Mouse (Mus musculus) neural tube, embryonic 12.5 days (tissue): ENCODE results near the gene Epn2. TPM values are rescaled to one million over a fixed set of nuclear protein-coding genes. Genes with fewer than 3 reads are reported as not detected.

Source experiments
- ATAC-seq: fragments of 200-750 bp; cut with Nextera tagmentation; 2 replicates; pipeline ENCODE4 v1.8.0; 2017; ENCODE audit warnings: low read depth, mild to moderate bottlenecking, moderate TSS enrichment, moderate library complexity; ENCODE audit not compliant: low FRiP score
- H3K27ac ChIP-seq: fragments of 300-500 bp; sonication (generic); 2 replicates; pipeline ENCODE4 v1.5.1; 2016
- H3K27me3 ChIP-seq: fragments of 300-500 bp; sonication (generic); replicated peaks from 2 replicates; pipeline ENCODE4 v1.6.1; 2016; ENCODE audit warnings: mild to moderate bottlenecking
- H3K36me3 ChIP-seq: fragments of 300-500 bp; sonication (generic); 2 replicates; pipeline ENCODE4 v1.6.1; 2016; ENCODE audit warnings: mild to moderate bottlenecking
- H3K4me1 ChIP-seq: fragments of 300-500 bp; sonication (generic); 2 replicates; pipeline ENCODE4 v1.6.1; 2016
- H3K4me2 ChIP-seq: fragments of 300-500 bp; sonication (generic); replicated peaks from 2 replicates; pipeline ENCODE4 v1.6.1; 2016; ENCODE audit warnings: mild to moderate bottlenecking
- H3K4me3 ChIP-seq: fragments of 300-500 bp; sonication (generic); 2 replicates; pipeline ENCODE4 v1.5.1; 2016
- H3K9ac ChIP-seq: fragments of 300-500 bp; sonication (generic); 2 replicates; pipeline ENCODE4 v1.6.1; 2016; ENCODE audit warnings: mild to moderate bottlenecking
- H3K9me3 ChIP-seq: fragments of 300-500 bp; sonication (generic); 2 replicates; pipeline ENCODE4 v1.6.1; 2016; ENCODE audit warnings: mild to moderate bottlenecking
- WGBS: fragments of 180-500 bp; shearing (Covaris S2); methylation state at CpG from one replicate; pipeline ENCODE4 v1.1.7; 2016; 5-methylcytosine and 5-hydroxymethylcytosine counted together
- polyA plus RNA-seq: library from polyadenylated mRNA; unstranded; fragments of >200 nt; fragmentation: Nextera tagmentation; extraction: Ambion mirVana; gene quantifications from 2 replicates; pipeline ENCODE4 v1.2.1, GENCODE M21; 2016

Gene Epn2
- polyA plus RNA-seq, 1 experiment from 2014 or later: 43.8 TPM

- no peaks in the 10 kb centered on the region for H3K36me3 ChIP-seq
- H3K9me3 ChIP-seq: no peaks in the 10 kb centered on the region
- H3K9ac ChIP-seq: no peak overlapping the region
- WGBS: 91% methylated on average over 5 of the region's 5 CpGs
- H3K4me3 ChIP-seq: no peak overlapping the region
- H3K4me2 ChIP-seq: no peak overlapping the region
- H3K27me3 ChIP-seq: no peaks in the 10 kb centered on the region
- ATAC-seq: no peak
- no peaks in the 10 kb centered on the region for H3K4me1 ChIP-seq
- H3K27ac ChIP-seq: no peak overlapping the region
These were observed 17.1 kb downstream of the Epn2 start for GRCm38 (mm10) chr11:61562421-61562820.

- ATAC-seq: no peak
- no peak overlapping the region for H3K4me2 ChIP-seq
- no peaks in the 10 kb centered on the region for H3K27me3 ChIP-seq
- no peak overlapping the region for H3K9ac ChIP-seq
- WGBS: 94% methylated on average over 5 of the region's 5 CpGs
- no peaks in the 10 kb centered on the region for H3K36me3 ChIP-seq
- H3K27ac ChIP-seq: no peak overlapping the region
- no peak overlapping the region for H3K4me3 ChIP-seq
- H3K4me1 ChIP-seq: no peaks in the 10 kb centered on the region
- H3K9me3 ChIP-seq: no peaks in the 10 kb centered on the region
These were observed 19.9 kb downstream of the Epn2 start for GRCm38 (mm10) chr11:61559572-61559971.

- no peak overlapping the region for H3K27ac ChIP-seq
- no peak overlapping the region for H3K4me2 ChIP-seq
- H3K4me1 ChIP-seq: no peaks in the 10 kb centered on the region
- no peak overlapping the region for H3K9ac ChIP-seq
- 77% methylated on average over 3 of the region's 3 CpGs for WGBS
- no peak overlapping the region for H3K4me3 ChIP-seq
- H3K9me3 ChIP-seq: no peaks in the 10 kb centered on the region
- ATAC-seq: no peak
- no peaks in the 10 kb centered on the region for H3K36me3 ChIP-seq
- no peaks in the 10 kb centered on the region for H3K27me3 ChIP-seq
These were observed 26.3 kb downstream of the Epn2 start for GRCm38 (mm10) chr11:61553015-61553754.

DNA sequence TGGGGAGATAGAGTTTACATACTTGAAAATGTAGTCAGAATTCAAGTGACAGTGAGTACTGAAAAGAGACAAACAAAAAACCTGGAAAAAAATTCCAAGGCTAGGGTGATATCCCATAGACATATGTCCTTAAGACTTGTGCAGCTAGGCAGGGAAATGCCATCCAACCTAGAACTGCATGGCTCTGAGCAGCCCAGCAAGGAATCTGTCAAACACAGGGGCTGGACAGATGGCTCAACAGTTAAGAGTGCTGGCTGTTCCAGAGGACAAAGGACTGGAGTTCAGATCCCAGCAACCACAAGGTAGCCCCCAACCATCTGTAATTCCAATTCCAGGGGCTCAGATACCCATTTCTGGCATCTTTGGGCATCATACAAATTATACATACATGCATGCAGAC, 28.9 kb downstream of the Epn2 start:
- no peak for ATAC-seq
- H3K9ac ChIP-seq: no peak overlapping the region
- no peaks in the 10 kb centered on the region for H3K4me1 ChIP-seq
- no peak overlapping the region for H3K4me3 ChIP-seq
- no peak overlapping the region for H3K27ac ChIP-seq
- H3K27me3 ChIP-seq: no peaks in the 10 kb centered on the region
- H3K9me3 ChIP-seq: no peaks in the 10 kb centered on the region
- peaks cover 9% of the 10 kb centered on the region for H3K36me3 ChIP-seq
- H3K4me2 ChIP-seq: no peak overlapping the region

- WGBS: 92% methylated on average over 4 of the region's 4 CpGs
- H3K4me1 ChIP-seq: no peaks in the 10 kb centered on the region
- no peaks in the 10 kb centered on the region for H3K9me3 ChIP-seq
- no peak overlapping the region for H3K4me2 ChIP-seq
- H3K27ac ChIP-seq: no peak overlapping the region
- H3K27me3 ChIP-seq: no peaks in the 10 kb centered on the region
- no peak for ATAC-seq
- H3K36me3 ChIP-seq: peaks cover 19% of the 10 kb centered on the region
- no peak overlapping the region for H3K4me3 ChIP-seq
- H3K9ac ChIP-seq: no peak overlapping the region
These were observed 31.8 kb downstream of the Epn2 start for GRCm38 (mm10) chr11:61547710-61548109.

- Histone ChIP-seq H3K9ac (no peak overlapping the region), H3K4me3 (no peak overlapping the region), H3K4me2 (no peak overlapping the region), H3K27me3 (no peaks in the 10 kb centered on the region), H3K27ac (no peak overlapping the region), H3K9me3 (no peaks in the 10 kb centered on the region), H3K4me1 (no peaks in the 10 kb centered on the region), H3K36me3 (peaks cover 19% of the 10 kb centered on the region)
- WGBS: 89% methylated on average over 10 of the region's 10 CpGs
- no peak for ATAC-seq
These were observed 33.0 kb downstream of the Epn2 start for GRCm38 (mm10) chr11:61546452-61546851.

DNA sequence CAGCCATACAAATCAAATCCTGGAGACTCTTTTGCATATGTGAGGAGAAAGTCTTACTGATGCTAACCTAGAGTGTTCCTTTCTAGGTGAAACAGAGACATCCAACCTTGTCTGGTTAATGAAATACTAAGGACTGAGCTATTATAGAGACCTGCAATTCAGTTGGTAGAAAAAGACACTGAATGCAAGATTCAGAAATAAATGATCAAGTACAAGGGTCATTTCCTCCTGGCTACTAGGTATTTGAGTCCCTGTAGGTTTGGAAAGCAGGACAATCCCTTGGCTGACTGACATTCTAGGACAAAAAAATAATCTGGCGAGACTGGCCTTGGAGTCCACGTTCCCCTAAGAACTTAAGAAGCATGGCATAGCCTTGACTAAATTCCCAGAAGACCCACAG, 33.9 kb downstream of the Epn2 start:
- H3K4me3 ChIP-seq: no peak overlapping the region
- H3K4me2 ChIP-seq: no peak overlapping the region
- ATAC-seq: no peak
- H3K36me3 ChIP-seq: peaks cover 21% of the 10 kb centered on the region
- 91% methylated on average over 2 of the region's 2 CpGs for WGBS
- no peaks in the 10 kb centered on the region for H3K27me3 ChIP-seq
- H3K27ac ChIP-seq: no peak overlapping the region
- no peak overlapping the region for H3K9ac ChIP-seq
- no peaks in the 10 kb centered on the region for H3K4me1 ChIP-seq
- H3K9me3 ChIP-seq: no peaks in the 10 kb centered on the region

DNA sequence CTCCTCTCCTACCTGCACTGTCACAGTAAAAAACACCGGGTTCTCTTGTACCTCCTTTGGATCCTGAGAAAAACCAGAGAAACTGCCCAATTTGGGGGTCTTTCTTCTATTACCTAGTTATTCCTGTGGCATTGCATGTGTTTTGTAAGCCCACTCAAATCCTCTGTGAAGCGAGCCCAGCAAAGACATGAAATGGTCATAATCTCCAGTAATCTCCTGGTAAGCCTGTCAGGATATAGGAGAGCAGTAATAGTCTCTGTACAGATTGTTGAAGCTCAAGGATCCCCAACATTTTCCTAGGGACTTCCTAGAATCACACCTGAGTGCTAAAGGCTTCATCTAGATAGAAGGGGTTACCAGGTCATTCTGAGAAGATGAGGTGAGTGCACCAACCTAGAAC, 38.4 kb downstream of the Epn2 start:
- Histone ChIP-seq H3K27ac (no peak overlapping the region), H3K36me3 (peaks cover 31% of the 10 kb centered on the region), H3K9ac (no peak overlapping the region), H3K9me3 (no peaks in the 10 kb centered on the region), H3K4me3 (no peak overlapping the region), H3K4me1 (no peaks in the 10 kb centered on the region), H3K27me3 (no peaks in the 10 kb centered on the region), H3K4me2 (no peak overlapping the region)
- ATAC-seq: no peak
- WGBS: 94% methylated on average over 2 of the region's 2 CpGs

- Histone ChIP-seq H3K4me3 (no peak overlapping the region), H3K27me3 (no peaks in the 10 kb centered on the region), H3K4me1 (no peaks in the 10 kb centered on the region), H3K36me3 (peaks cover 26% of the 10 kb centered on the region), H3K9me3 (no peaks in the 10 kb centered on the region), H3K4me2 (no peak overlapping the region), H3K27ac (no peak overlapping the region), H3K9ac (no peak overlapping the region)
- ATAC-seq: no peak
- WGBS: 92% methylated on average over 7 of the region's 7 CpGs
These were observed 38.8 kb downstream of the Epn2 start for GRCm38 (mm10) chr11:61540642-61541041.

- Histone ChIP-seq H3K9me3 (no peaks in the 10 kb centered on the region), H3K4me1 (no peaks in the 10 kb centered on the region), H3K27me3 (no peaks in the 10 kb centered on the region), H3K36me3 (peaks cover 17% of the 10 kb centered on the region), H3K4me2 (no peak overlapping the region), H3K9ac (no peak overlapping the region), H3K27ac (no peak overlapping the region), H3K4me3 (no peak overlapping the region)
- 85% methylated on average over 3 of the region's 3 CpGs for WGBS
- no peak for ATAC-seq
These were observed 42.1 kb downstream of the Epn2 start for GRCm38 (mm10) chr11:61537362-61537761.

DNA sequence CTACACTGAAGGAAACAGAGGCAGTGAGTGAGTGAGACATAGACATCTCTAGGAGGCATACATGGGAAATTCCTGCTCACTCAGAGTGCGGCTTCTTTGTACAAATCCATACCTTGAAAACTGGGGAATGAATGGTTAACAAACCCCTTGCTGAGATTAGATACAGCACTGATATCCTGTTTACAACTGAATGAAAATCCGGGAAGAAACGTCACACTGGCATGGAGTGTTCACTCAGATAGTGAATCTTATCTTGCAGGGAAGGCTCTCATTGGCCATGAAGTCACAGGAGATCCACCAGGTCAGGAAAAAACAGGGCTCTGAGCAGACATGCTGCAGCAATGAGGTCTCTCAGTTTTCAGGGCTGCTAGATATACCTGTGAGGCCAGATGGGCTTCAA, 42.5 kb downstream of the Epn2 start:
- peaks cover 17% of the 10 kb centered on the region for H3K36me3 ChIP-seq
- WGBS: 83% methylated on average over 3 of the region's 3 CpGs
- H3K9me3 ChIP-seq: no peaks in the 10 kb centered on the region
- H3K4me1 ChIP-seq: no peaks in the 10 kb centered on the region
- no peak overlapping the region for H3K4me3 ChIP-seq
- H3K27ac ChIP-seq: no peak overlapping the region
- H3K9ac ChIP-seq: no peak overlapping the region
- no peaks in the 10 kb centered on the region for H3K27me3 ChIP-seq
- H3K4me2 ChIP-seq: no peak overlapping the region
- ATAC-seq: no peak

GRCm38 (mm10) chr11:61535530-61535929, 44.0 kb downstream of the Epn2 start:
- WGBS: 63% methylated on average over 1 of the region's 1 CpGs
- no peaks in the 10 kb centered on the region for H3K9me3 ChIP-seq
- ATAC-seq: no peak

DNA sequence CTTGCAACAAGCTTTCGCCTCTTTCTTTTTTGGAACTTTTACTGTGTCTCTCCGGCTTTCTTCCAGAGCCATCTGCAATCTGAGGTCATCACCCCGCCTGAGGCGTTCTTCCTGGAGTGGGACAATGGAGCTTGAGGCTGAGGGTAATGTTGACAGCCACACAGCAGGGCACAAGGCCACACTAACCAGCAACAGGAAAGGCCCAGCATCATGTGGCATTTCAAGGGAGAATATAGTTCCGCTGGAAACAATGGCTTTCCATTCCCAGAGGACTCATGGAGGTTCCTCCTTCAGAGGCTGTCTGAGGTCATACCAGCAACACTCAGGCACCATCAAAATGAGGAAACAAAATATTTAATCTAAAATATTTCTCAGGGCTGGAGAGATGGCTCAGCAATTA, 45.9 kb downstream of the Epn2 start:
- H3K27me3 ChIP-seq: no peaks in the 10 kb centered on the region
- H3K4me2 ChIP-seq: no peak overlapping the region
- no peak for ATAC-seq
- H3K9me3 ChIP-seq: no peaks in the 10 kb centered on the region
- peaks cover 13% of the 10 kb centered on the region for H3K4me1 ChIP-seq
- WGBS: 60% methylated on average over 5 of the region's 5 CpGs
- H3K36me3 ChIP-seq: peaks cover 4% of the 10 kb centered on the region; the same call in 1 of the 2 replicates
- H3K27ac ChIP-seq: no peak overlapping the region
- H3K4me3 ChIP-seq: no peak overlapping the region
- H3K9ac ChIP-seq: no peak overlapping the region

More at GRCm38 (mm10) chr11:61535530-61535929, 44.0 kb downstream of the Epn2 start:
- no peak overlapping the region for H3K4me3 ChIP-seq
- no peaks in the 10 kb centered on the region for H3K27me3 ChIP-seq
- H3K4me2 ChIP-seq: no peak overlapping the region
- no peak overlapping the region for H3K27ac ChIP-seq
- H3K36me3 ChIP-seq: peaks cover 14% of the 10 kb centered on the region
- no peak overlapping the region for H3K9ac ChIP-seq
- H3K4me1 ChIP-seq: no peaks in the 10 kb centered on the region
